Mouse (Mus musculus) megakaryocyte, embryonic 14.5 days (primary cell): ENCODE data around the gene Sun1.

Source experiments
- FLI1 ChIP-seq: IDR thresholded peaks from 2 replicates; pipeline ENCODE4 v1.6.1; 2012; ENCODE audit warnings: low read length, inconsistent platforms, mixed read lengths
- GATA1 ChIP-seq: IDR thresholded peaks from 3 replicates; pipeline ENCODE4 v1.6.1; 2012; ENCODE audit warnings: mixed read lengths, low read length, inconsistent platforms, borderline replicate concordance

DNA sequence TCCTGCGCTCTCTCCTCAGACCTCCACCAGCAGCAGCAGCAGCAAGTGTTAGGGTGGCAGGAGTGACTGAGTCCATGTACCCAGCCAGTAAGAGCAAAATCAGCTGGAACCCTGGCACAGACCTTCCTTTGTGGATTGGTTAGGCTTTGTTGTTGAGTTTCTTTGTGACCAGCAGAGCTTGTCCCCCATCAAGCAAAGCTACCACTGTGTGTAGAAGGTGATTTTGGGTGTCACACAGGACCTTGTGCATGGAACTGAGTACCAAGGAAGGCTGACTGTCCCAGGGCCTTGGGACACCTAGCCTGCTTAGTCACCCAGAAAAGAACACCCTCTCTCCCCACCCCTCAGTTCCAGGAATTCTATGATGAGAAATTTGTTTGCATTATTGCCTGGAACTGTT, 56.8 kb downstream of the Sun1 start:
- TF ChIP-seq GATA1 (no peak), FLI1 (no peak)
